Mouse (Mus musculus): Measurements from ENCODE around the gene Fbln2. TPM values are rescaled to one million over a fixed set of nuclear protein-coding genes. Genes with fewer than 3 reads are reported as not detected.

Gene Fbln2
- total RNA-seq, 4 experiments from 2014 or later: 27.5 to 46.3 (median 36.2) TPM

DNA sequence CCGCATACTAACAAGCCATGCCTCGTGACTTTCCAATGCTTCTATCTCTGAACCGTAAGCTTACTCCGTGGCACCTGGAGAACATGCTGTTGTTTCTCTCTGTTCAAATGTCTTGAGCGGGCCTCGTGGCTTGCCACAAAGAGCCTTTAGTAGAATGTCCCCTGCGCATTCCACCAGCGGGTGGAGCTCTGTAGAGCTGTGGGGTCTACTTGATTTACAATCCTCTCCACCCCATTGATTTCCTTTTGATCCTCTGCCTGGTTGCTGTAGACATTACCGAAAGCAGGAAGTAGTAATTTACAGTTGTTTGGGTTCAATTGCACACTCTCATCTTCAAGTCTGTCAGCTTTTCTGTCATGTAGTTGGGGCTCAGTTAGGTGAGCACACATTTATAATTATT, 100.2 kb downstream of the Fbln2 start:
- no peak for DNase-seq (ENCODE audit: low spot score in 2 of 2)

Other genes with a start within 250 kb of the Fbln2 start
- gene Iqsec1, start 223.8 kb upstream of the Fbln2 start, total RNA-seq (2022): 100 to 1,000 TPM; 103 to 120 (median 106) TPM
- gene Nup210, start 95.6 kb upstream of the Fbln2 start, total RNA-seq (2022): 10 to 100 TPM; 20.1 to 27.6 (median 21.6) TPM
- 1 to 10 TPM; 7.0 to 9.6 (median 8.6) TPM for gene Hdac11, start 55.8 kb upstream of the Fbln2 start, total RNA-seq (2022)
- gene Wnt7a, start 198.9 kb downstream of the Fbln2 start, total RNA-seq (2022): not detected